Mouse (Mus musculus) lung, adult 2 months (tissue): Measurements from ENCODE around the gene Rbms3.

ENCODE experiments used
- CTCF ChIP-seq: fragments of 200-500 bp; IDR thresholded peaks from 2 replicates; pipeline ENCODE4 v1.5.1; 2011; ENCODE audit warnings: mild to moderate bottlenecking, low read length, control low read depth; ENCODE audit not compliant: insufficient read depth
- POLR2A ChIP-seq: fragments of 200-500 bp; IDR thresholded peaks from 2 replicates; pipeline ENCODE4 v1.6.1; 2011; ENCODE audit warnings: low read depth, mild to moderate bottlenecking, control low read depth, low read length, borderline replicate concordance; ENCODE audit errors: extremely low read depth

GRCm38 (mm10) chr9:116531121-116531520 is 1098.6 kb downstream of the Rbms3 start:
- TF ChIP-seq CTCF: no peak
- TF ChIP-seq POLR2A: no peak
